Comparison of ENCODE assay signal across 9 mouse cellular contexts in genomic region chr16:18543151-18543829, GRCm38 (mm10). TPM values are rescaled to one million over a fixed set of nuclear protein-coding genes. Genes with fewer than 3 reads are reported as not detected.
A peak's percentile ranks its signal among the peaks of the same experiment; 100 is the strongest.
DNase-seq lines count a peak whose midpoint lies in the region; ATAC-seq and TF ChIP-seq lines count a peak whose summit lies in the region.
"Had no signal": no experiment of that assay in that cellular context is flagged by ENCODE, and none has a peak within 500 bp of the region (broad histone marks: within the 10 kb centered on the region; RNA-seq: fewer than 3 reads in every experiment).

No protein-coding gene starts in this region.

- ATAC-seq in hindbrain, embryonic 15.5 days (ENCODE audit: low FRiP score, low read depth) = peak; percentile 35; the same call in 1 of the 2 replicates
- no peak for ATAC-seq in hindbrain, embryonic 13.5 days (ENCODE audit: low FRiP score)
- no peak for ATAC-seq in midbrain, postnatal 0 days (ENCODE audit: low FRiP score)
- ATAC-seq in midbrain, embryonic 15.5 days (replicated peaks) = no peak
- ATAC-seq: intestine, embryonic 16.5 days had no signal

- H3K36me3 ChIP-seq in hindbrain, embryonic 15.5 days = no peaks in the 10 kb centered on the region
- H3K36me3 ChIP-seq in hindbrain, embryonic 13.5 days = no peaks in the 10 kb centered on the region
- H3K36me3 ChIP-seq in midbrain, postnatal 0 days (ENCODE audit: insufficient read depth, low read length) = no peaks in the 10 kb centered on the region
- no peaks in the 10 kb centered on the region for H3K36me3 ChIP-seq in midbrain, embryonic 15.5 days (replicated peaks)

- H3K27ac ChIP-seq in hindbrain, embryonic 15.5 days (replicated peaks) = no peak overlapping the region
- H3K27ac ChIP-seq in hindbrain, embryonic 13.5 days = no peak overlapping the region
- no peak overlapping the region for H3K27ac ChIP-seq in midbrain, postnatal 0 days (ENCODE audit: low read depth, low read length)
- no peak overlapping the region for H3K27ac ChIP-seq in midbrain, embryonic 15.5 days

- H3K27me3 ChIP-seq in hindbrain, embryonic 15.5 days = no peaks in the 10 kb centered on the region
- H3K27me3 ChIP-seq in hindbrain, embryonic 13.5 days = 0 out of 2 replicates have a peak, but pooled peaks cover 4% of the 10 kb centered on the region
- no peaks in the 10 kb centered on the region for H3K27me3 ChIP-seq in midbrain, postnatal 0 days (ENCODE audit: insufficient read depth, low read length)
- no peaks in the 10 kb centered on the region for H3K27me3 ChIP-seq in midbrain, embryonic 15.5 days (replicated peaks)

- no peak overlapping the region for H3K4me3 ChIP-seq in hindbrain, embryonic 15.5 days
- no peak overlapping the region for H3K4me3 ChIP-seq in hindbrain, embryonic 13.5 days
- H3K4me3 ChIP-seq in midbrain, postnatal 0 days (ENCODE audit: low read depth, low read length) = no peak overlapping the region
- H3K4me3 ChIP-seq in midbrain, embryonic 15.5 days = no peak overlapping the region

- no peak for TF ChIP-seq CTCF in midbrain, postnatal 0 days (IDR thresholded peaks at IDR 0.05)

- no peak overlapping the region for H3K9ac ChIP-seq in hindbrain, embryonic 15.5 days
- no peak overlapping the region for H3K9ac ChIP-seq in hindbrain, embryonic 13.5 days
- no peak overlapping the region for H3K9ac ChIP-seq in midbrain, postnatal 0 days (replicated peaks; ENCODE audit: low read length, poor library complexity, severe bottlenecking)
- H3K9ac ChIP-seq in midbrain, embryonic 15.5 days = no peak overlapping the region

- DNase-seq in adrenal gland, adult 2 months = peak; percentile 53
- no peak for DNase-seq in adrenal gland, postnatal 4 days (ENCODE audit: low spot score in 2 of 2)
- peak; percentile 55 for DNase-seq in midbrain, postnatal 0 days (ENCODE audit: low spot score)
- DNase-seq in lung, postnatal 14 days = peak; percentile 15
- DNase-seq in thymus, postnatal 0 days (ENCODE audit: low spot score) = no peak

- H3K4me2 ChIP-seq in hindbrain, embryonic 15.5 days = no peak overlapping the region
- no peak overlapping the region for H3K4me2 ChIP-seq in hindbrain, embryonic 13.5 days
- no peak overlapping the region for H3K4me2 ChIP-seq in midbrain, postnatal 0 days (ENCODE audit: low read depth, low read length, poor library complexity, severe bottlenecking)
- H3K4me2 ChIP-seq in midbrain, embryonic 15.5 days = no peak overlapping the region

- no peaks in the 10 kb centered on the region for H3K9me3 ChIP-seq in hindbrain, embryonic 15.5 days
- no peaks in the 10 kb centered on the region for H3K9me3 ChIP-seq in hindbrain, embryonic 13.5 days
- H3K9me3 ChIP-seq in midbrain, postnatal 0 days (ENCODE audit: low read length) = no peaks in the 10 kb centered on the region
- H3K9me3 ChIP-seq in midbrain, embryonic 15.5 days = no peaks in the 10 kb centered on the region

- peaks cover 12% of the 10 kb centered on the region for H3K4me1 ChIP-seq in hindbrain, embryonic 15.5 days (replicated peaks)
- H3K4me1 ChIP-seq in hindbrain, embryonic 13.5 days (replicated peaks) = peaks cover 16% of the 10 kb centered on the region; the same call in 1 of the 2 replicates
- no peaks in the 10 kb centered on the region for H3K4me1 ChIP-seq in midbrain, postnatal 0 days (ENCODE audit: insufficient read depth, low read length)
- no peaks in the 10 kb centered on the region for H3K4me1 ChIP-seq in midbrain, embryonic 15.5 days

- 32% methylated on average over 8 of the region's 8 CpGs for WGBS in hindbrain, embryonic 15.5 days
- WGBS in hindbrain, embryonic 13.5 days = 36% methylated on average over 8 of the region's 8 CpGs
- 46% methylated on average over 8 of the region's 8 CpGs for WGBS in midbrain, postnatal 0 days
- WGBS in midbrain, embryonic 15.5 days = 53% methylated on average over 8 of the region's 8 CpGs

RNA-seq across cellular contexts. Expression of gene Rtl10, which starts 44.6 kb away (rescaled TPM):
- 1 to 10 TPM; 4.4 to 5.8 TPM for total RNA-seq in adrenal gland, adult 2 months (2021)
- 6.4 and 8.3 TPM in 2 replicates for polyA plus RNA-seq in adrenal gland, adult 2 months (2012; rRNA removed)
- 10 to 100 TPM in 1 of 2 experiments, 1 to 10 TPM in 1; 9.5 to 11.0 TPM for total RNA-seq in adrenal gland, postnatal 4 days (2021)
- polyA plus RNA-seq in hindbrain, embryonic 15.5 days (2015; fragmentation: Nextera tagmentation; extraction: Ambion mirVana) = 2.9 and 3.4 TPM in 2 replicates
- polyA plus RNA-seq in hindbrain, embryonic 13.5 days (2015; fragmentation: Nextera tagmentation; extraction: Ambion mirVana) = 4.8 and 4.9 TPM in 2 replicates
- total RNA-seq in midbrain, postnatal 0 days (2014; rRNA removed) = 7.1 and 7.9 TPM in 2 replicates
- polyA plus RNA-seq in midbrain, postnatal 0 days (2015; fragmentation: Nextera tagmentation; extraction: Ambion mirVana) = 3.0 and 3.8 TPM in 2 replicates
- 4.4 and 5.5 TPM in 2 replicates for polyA plus RNA-seq in midbrain, embryonic 15.5 days (2015; fragmentation: Nextera tagmentation; extraction: Ambion mirVana)
- polyA plus RNA-seq in thymus, postnatal 0 days (2015; fragmentation: Nextera tagmentation; extraction: Ambion mirVana) = 4.6 and 5.6 TPM in 2 replicates

RNA-seq across cellular contexts. Expression of gene Gnb1l, which starts 44.8 kb away (rescaled TPM):
- total RNA-seq in adrenal gland, adult 2 months (2021) = 1 to 10 TPM; 4.4 to 7.8 TPM
- polyA plus RNA-seq in adrenal gland, adult 2 months (2012; rRNA removed) = 10.5 and 15.5 TPM in 2 replicates
- total RNA-seq in adrenal gland, postnatal 4 days (2021) = 1 to 10 TPM; 5.6 to 9.2 TPM
- polyA plus RNA-seq in hindbrain, embryonic 15.5 days (2015; fragmentation: Nextera tagmentation; extraction: Ambion mirVana) = 14.8 and 16.7 TPM in 2 replicates
- 13.7 and 15.8 TPM in 2 replicates for polyA plus RNA-seq in hindbrain, embryonic 13.5 days (2015; fragmentation: Nextera tagmentation; extraction: Ambion mirVana)
- 9.1 and 12.4 TPM in 2 replicates for total RNA-seq in midbrain, postnatal 0 days (2014; rRNA removed)
- 20.5 and 21.0 TPM in 2 replicates for polyA plus RNA-seq in midbrain, postnatal 0 days (2015; fragmentation: Nextera tagmentation; extraction: Ambion mirVana)
- 18.1 and 20.0 TPM in 2 replicates for polyA plus RNA-seq in midbrain, embryonic 15.5 days (2015; fragmentation: Nextera tagmentation; extraction: Ambion mirVana)
- 34.2 and 35.2 TPM in 2 replicates for polyA plus RNA-seq in thymus, postnatal 0 days (2015; fragmentation: Nextera tagmentation; extraction: Ambion mirVana)

RNA-seq across cellular contexts. Expression of gene Tbx1, which starts 47.2 kb away (rescaled TPM):
- under 1 TPM in 1 of 2 experiments, not detected in 1; 0.28 TPM for total RNA-seq in adrenal gland, adult 2 months (2021)
- 0.47 and 0.49 TPM in 2 replicates for polyA plus RNA-seq in adrenal gland, adult 2 months (2012; rRNA removed)
- 1 to 10 TPM in 1 of 2 experiments, under 1 TPM in 1; 0.59 to 1.0 TPM for total RNA-seq in adrenal gland, postnatal 4 days (2021)
- 1.1 and 1.2 TPM in 2 replicates for polyA plus RNA-seq in hindbrain, embryonic 15.5 days (2015; fragmentation: Nextera tagmentation; extraction: Ambion mirVana)
- 0.99 and 1.7 TPM in 2 replicates for polyA plus RNA-seq in hindbrain, embryonic 13.5 days (2015; fragmentation: Nextera tagmentation; extraction: Ambion mirVana)
- total RNA-seq in midbrain, postnatal 0 days (2014; rRNA removed) = 0.52 and 1.3 TPM in 2 replicates
- 0.70 and 0.81 TPM in 2 replicates for polyA plus RNA-seq in midbrain, postnatal 0 days (2015; fragmentation: Nextera tagmentation; extraction: Ambion mirVana)
- 0.80 and 0.98 TPM in 2 replicates for polyA plus RNA-seq in midbrain, embryonic 15.5 days (2015; fragmentation: Nextera tagmentation; extraction: Ambion mirVana)
- polyA plus RNA-seq in thymus, postnatal 0 days (2015; fragmentation: Nextera tagmentation; extraction: Ambion mirVana) = 0.24 and 0.25 TPM in 2 replicates

Comparison
In these comparisons a context has a peak if more than half of its experiments do, and no peak if none do; other contexts are left out.
1. DNase-seq: peak in adrenal gland, adult 2 months (single experiment), midbrain, postnatal 0 days (single experiment) and lung, postnatal 14 days (single experiment); none in adrenal gland, postnatal 4 days (0 of 2) and thymus, postnatal 0 days (single experiment).